Mouse (Mus musculus): ENCODE measurements at regions not wholly inside any gene's neighbourhood (a gene's known extent, or its start where the extent isn't known, plus 50 kb on each side); places are given as distances from the start of the nearest gene placed in this dataset.

DNA sequence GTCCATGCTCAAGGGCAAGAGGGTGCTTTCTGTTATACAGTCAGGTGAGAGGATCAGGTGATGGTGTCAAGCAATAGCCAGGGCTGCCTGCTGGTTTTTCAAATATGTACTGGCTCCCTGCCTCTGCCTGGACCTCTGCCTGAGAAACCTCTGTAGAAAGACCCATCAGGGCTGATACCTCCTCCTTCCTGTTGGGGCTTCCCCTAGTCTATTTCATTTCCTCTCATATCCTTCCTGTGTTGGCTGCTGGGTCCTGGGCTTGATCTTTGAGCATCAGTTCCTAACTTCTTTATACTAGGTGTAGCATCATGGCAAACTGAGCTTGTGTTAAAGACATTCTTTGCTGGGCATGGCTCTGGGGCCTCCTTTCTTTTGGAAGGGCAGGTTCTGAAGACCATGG lies 89.5 kb downstream of the Tmem38b start:
- no peak for DNase-seq (ENCODE audit: low spot score in 2 of 2)

DNA sequence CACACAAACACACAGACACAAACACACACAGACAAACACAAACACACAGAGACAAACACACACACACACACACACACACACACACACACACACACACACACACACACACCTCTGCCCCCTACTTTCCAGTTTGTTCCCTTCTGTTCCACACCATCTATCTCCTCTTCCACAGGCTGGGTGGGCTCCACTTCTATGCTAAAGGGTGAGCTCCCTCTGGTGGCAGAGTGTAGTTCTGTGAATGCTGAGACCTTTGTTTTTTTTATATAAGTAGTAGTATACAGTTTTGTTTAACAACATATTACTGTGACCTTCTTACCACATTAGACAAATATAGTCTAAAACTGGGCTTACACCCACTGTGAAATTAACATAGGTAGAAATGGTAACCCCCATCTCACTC lies 93.3 kb downstream of the Tmem38b start:
- DNase-seq (ENCODE audit: low spot score in 2 of 2): peak in 1 of 2 experiments; percentile 69

DNA sequence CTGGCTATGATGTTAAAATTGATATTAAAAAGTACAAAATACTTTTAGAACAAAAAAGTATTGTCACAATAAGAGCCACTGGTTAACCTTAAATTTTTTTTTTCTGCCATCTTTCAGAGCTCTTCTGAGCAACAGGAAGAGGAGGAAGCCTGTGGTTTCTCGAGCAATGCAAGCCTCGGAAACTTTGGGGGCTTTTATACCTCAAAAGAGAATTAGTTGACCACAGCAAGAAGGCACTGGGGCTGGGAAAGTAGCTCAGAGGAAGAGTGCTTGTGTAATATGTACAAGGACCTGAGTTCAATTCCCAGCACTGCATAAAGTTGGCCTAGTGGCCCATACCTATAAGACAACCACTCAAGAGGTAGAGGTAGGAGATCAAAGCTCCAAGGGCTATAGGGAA lies 94.7 kb downstream of the Tmem38b start:
- DNase-seq (ENCODE audit: low spot score in 2 of 2): no peak

GRCm38 (mm10) chr4:53931068-53931467 lies 105.2 kb downstream of the Tmem38b start:
- DNase-seq (ENCODE audit: low spot score in 2 of 2): no peak

DNA sequence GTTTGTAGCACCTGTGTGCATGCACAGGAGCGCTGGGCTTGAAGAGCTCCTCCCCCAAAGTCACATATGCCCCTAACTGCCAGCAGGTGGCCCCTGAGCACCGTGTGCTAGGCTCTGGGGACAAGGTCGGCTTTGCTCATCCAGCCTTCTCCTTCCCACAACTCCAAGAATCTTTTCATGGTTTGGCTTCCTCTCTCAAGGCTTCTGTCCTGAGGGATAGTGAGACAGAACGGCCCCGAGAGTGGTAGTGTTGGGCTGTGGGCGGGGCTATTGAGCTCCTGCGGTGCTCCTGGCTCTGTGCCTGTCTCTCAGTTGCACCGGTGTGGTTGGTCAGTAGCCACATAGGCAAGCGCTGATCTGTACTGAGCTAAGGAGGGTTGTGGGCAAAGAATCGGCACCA lies 105.7 kb downstream of the Tmem38b start:
- DNase-seq (ENCODE audit: low spot score in 2 of 2): peak; percentile 64 to 69

DNA sequence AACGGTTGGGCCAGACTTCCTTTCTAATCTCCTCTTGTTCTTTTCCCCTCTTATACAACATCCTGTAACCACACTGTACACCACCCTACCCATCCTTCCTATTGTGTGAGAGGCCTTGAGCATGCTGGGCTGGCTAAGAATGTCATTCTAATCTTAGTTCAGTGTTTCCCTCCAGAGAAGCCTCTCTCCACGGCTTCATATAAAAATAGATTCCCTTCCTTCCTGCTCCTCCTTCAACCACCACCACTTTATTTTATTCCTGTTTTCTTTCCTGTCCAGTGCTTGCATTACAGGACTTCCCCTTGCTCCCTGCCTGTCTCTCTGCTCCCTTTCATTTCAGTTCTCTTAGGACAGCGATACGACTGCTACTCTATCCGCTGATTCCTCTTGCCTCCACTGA lies 109.5 kb downstream of the Tmem38b start:
- no peak for DNase-seq (ENCODE audit: low spot score in 2 of 2)

- DNase-seq (ENCODE audit: low spot score in 2 of 2): no peak
Measured at GRCm38 (mm10) chr4:53948736-53949135, 122.9 kb downstream of the Tmem38b start.

GRCm38 (mm10) chr4:53949164-53949563 lies 123.3 kb downstream of the Tmem38b start:
- no peak for DNase-seq (ENCODE audit: low spot score in 2 of 2)

- DNase-seq (ENCODE audit: low spot score in 2 of 2): no peak
Measured at GRCm38 (mm10) chr4:53950496-53950895, 124.7 kb downstream of the Tmem38b start.

- no peak for DNase-seq (ENCODE audit: low spot score in 2 of 2)
Measured at GRCm38 (mm10) chr4:53951003-53951733, 125.3 kb downstream of the Tmem38b start.

- DNase-seq (ENCODE audit: low spot score in 2 of 2): no peak
Measured at GRCm38 (mm10) chr4:53951734-53952109, 125.9 kb downstream of the Tmem38b start.

GRCm38 (mm10) chr4:53952288-53952687 lies 126.4 kb downstream of the Tmem38b start:
- DNase-seq (ENCODE audit: low spot score in 2 of 2): no peak

- no peak for DNase-seq (ENCODE audit: low spot score in 2 of 2)
Measured at GRCm38 (mm10) chr4:53962458-53962857, 136.6 kb downstream of the Tmem38b start.

DNA sequence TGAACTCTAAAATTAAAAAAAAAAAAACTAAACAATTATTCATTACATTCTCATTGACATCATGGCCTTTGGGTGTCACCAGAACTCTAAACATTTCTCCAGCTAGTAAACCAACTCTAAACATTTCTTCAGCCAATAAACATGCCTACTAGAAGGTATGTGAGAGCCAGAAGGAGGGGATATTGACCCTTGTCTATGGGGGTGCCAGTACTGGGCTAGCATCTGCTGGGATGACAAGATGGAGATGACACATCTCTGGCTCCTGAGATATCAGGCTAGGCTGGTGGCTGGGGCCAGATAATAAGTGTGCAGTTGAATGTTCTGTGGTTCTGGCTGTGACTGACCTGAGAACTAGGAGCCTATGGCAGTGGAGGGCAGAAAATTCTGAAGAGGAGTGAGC lies 144.6 kb downstream of the Tmem38b start:
- DNase-seq (ENCODE audit: low spot score in 2 of 2): no peak

- DNase-seq (ENCODE audit: low spot score in 2 of 2): no peak
Measured at GRCm38 (mm10) chr4:53970960-53971359, 145.1 kb downstream of the Tmem38b start.

DNA sequence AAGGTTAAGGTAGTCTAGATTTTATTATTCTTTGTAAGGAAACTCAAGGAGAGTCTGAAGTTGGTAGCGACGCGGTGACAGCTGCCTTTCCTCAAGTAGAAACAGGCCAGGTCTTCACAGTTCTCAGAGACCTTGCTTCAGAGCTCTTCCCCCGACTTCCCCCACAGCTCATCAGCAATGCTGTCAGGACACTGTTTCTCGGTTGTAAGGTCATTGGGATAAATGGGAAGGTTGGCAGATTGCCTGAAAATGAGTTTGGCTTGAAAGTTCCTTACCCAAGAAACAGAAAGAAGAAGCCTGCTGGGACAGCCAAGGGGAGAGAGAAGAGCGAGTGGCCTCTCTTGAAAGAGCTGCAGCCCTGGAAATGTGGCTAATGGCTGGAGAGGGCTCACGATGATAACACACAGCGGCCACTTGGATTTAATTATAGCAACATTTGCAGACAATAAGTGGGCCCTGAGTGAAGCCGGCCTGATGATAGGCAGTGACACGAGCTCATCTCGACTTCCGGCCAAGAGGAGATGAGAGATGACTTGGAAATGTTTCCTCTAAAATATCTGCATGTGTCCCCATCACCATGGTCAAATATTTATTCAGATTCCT lies 150.3 kb downstream of the Tmem38b start:
- no peak for DNase-seq (ENCODE audit: low spot score in 2 of 2)

GRCm38 (mm10) chr4:53986519-53987301 lies 160.9 kb downstream of the Tmem38b start:
- no peak for DNase-seq (ENCODE audit: low spot score in 2 of 2)

GRCm38 (mm10) chr4:53987536-53987935 lies 161.7 kb downstream of the Tmem38b start:
- no peak for DNase-seq (ENCODE audit: low spot score in 2 of 2)

DNA sequence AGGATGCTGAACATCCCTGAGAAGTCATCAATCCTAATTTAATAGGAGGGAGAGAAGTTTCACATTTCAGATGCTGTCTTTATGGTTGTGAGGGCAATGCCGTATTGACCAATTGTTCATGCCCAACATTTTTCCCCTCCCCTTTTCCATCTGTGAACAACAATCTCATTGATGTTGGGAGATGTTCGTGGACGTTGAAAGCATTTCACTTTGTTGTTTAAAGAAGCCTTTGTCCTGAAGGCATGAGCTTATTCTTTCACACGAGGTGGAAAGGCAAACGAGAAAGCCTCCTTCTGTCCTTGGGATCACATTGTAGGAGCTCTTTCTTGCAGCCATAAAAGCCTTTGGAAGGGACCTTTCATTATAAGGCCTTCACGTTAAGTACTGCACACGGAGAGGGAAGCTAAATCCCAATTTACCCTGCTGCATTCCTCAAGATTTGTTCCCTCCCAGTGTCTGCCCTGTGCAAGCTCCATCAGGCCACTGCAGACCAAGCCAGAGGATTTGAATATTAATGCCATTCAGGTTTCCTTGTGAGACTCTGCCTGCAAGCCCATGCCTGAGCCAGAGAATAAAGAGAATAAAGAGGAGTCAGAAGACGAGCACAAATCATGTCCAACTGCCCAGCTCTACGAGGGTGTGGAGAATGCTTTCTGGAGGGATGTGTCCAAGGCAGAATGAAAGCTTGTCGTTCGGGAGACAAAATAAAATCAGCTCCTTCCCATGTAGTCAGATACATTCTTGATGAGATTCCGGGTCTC lies 195.4 kb downstream of the Tmem38b start:
- peak in 1 of 2 experiments; percentile 26 for DNase-seq (ENCODE audit: low spot score in 2 of 2)

- DNase-seq (ENCODE audit: low spot score in 2 of 2): peak in 1 of 2 experiments; percentile 42
Measured at GRCm38 (mm10) chr4:54021861-54022385, 196.1 kb downstream of the Tmem38b start.

- DNase-seq (ENCODE audit: low spot score in 2 of 2): no peak
Measured at GRCm38 (mm10) chr4:54026919-54027318, 201.1 kb downstream of the Tmem38b start.
